Mouse (Mus musculus) small intestine, adult 2 months (tissue): ENCODE measurements around the gene Gab2.

ENCODE experiments used
- CTCF ChIP-seq: fragments of 200-500 bp; IDR thresholded peaks from 2 replicates; pipeline ENCODE4 v1.5.1; 2012; ENCODE audit warnings: low read depth, mild to moderate bottlenecking, control low read depth, inconsistent platforms, low read length, moderate library complexity, mixed read lengths; ENCODE audit not compliant: insufficient replicate concordance, insufficient read length; ENCODE audit errors: extremely low read depth
- POLR2A ChIP-seq: fragments of 200-500 bp; IDR thresholded peaks from 2 replicates; pipeline ENCODE4 v1.6.1; 2012; ENCODE audit warnings: low read depth, mild to moderate bottlenecking, control low read depth, inconsistent platforms, low read length, moderate library complexity

DNA sequence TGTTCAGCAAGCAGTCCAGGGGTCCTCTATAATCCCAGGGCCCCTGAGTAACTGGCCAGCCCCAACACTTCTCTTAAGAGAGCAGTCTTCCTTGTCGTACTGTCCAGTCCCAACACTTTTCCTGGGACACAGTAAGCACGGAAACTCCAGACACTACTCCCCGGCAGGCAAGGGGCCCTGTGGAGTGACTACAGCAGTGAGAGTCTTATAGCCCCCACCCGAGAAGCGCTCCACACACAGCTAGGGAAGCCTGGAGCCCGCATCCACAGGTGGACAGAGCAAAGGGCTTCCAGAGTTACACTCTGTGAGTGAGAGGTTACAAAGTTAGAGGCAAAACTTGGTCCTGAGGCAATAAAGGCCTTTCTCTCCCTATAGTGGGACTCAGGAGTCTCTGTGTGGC is 268.1 kb downstream of the Gab2 start:
- no peak for TF ChIP-seq POLR2A
- no peak for TF ChIP-seq CTCF
